Mouse (Mus musculus) neural tube, embryonic 11.5 days (tissue): Measurements from ENCODE around the gene Fth1. TPM values are rescaled to one million over a fixed set of nuclear protein-coding genes. Genes with fewer than 3 reads are reported as not detected.

ENCODE experiments used
- polyA plus RNA-seq: library from polyadenylated mRNA; unstranded; fragments of >200 nt; fragmentation: Nextera tagmentation; extraction: Ambion mirVana; gene quantifications from 2 replicates; pipeline ENCODE4 v1.2.1, GENCODE M21; 2014

The Fth1 gene
- polyA plus RNA-seq, 1 experiment from 2014 or later: 1,187 TPM

Other genes with a start within 250 kb of the Fth1 start
- gene Scgb2a2, start 133.0 kb upstream of the Fth1 start, polyA plus RNA-seq: not detected in 2 replicates
- 91.8 and 103 TPM in 2 replicates for gene Incenp, start 81.0 kb upstream of the Fth1 start, polyA plus RNA-seq
- 1.0 and 1.5 TPM in 2 replicates for gene Best1, start 21.0 kb downstream of the Fth1 start, polyA plus RNA-seq
- 42.6 and 43.0 TPM in 2 replicates for gene Rab3il1, start 21.1 kb downstream of the Fth1 start, polyA plus RNA-seq
- gene Fads3, start 61.0 kb downstream of the Fth1 start, polyA plus RNA-seq: 6.1 and 6.2 TPM in 2 replicates
- gene Fads2, start 121.1 kb downstream of the Fth1 start, polyA plus RNA-seq: 48.9 and 57.1 TPM in 2 replicates
- gene Fads1, start 202.3 kb downstream of the Fth1 start, polyA plus RNA-seq: 160 and 171 TPM in 2 replicates
- 379 and 382 TPM in 2 replicates for gene Tmem258, start 223.4 kb downstream of the Fth1 start, polyA plus RNA-seq
- gene Fen1, start 223.6 kb downstream of the Fth1 start, polyA plus RNA-seq: 106 and 113 TPM in 2 replicates